Mouse (Mus musculus) limb, embryonic 15.5 days (tissue): Measurements from ENCODE around the gene Ppp4c. TPM values are rescaled to one million over a fixed set of nuclear protein-coding genes. Genes with fewer than 3 reads are reported as not detected.
A peak's percentile ranks its signal among the peaks of the same experiment; 100 is the strongest.

Source experiments
- ATAC-seq: fragments of 200-750 bp; cut with Nextera tagmentation; 2 replicates; pipeline ENCODE4 v1.8.0; 2017; ENCODE audit warnings: low read depth, moderate TSS enrichment; ENCODE audit not compliant: insufficient number of reproducible peaks, low FRiP score, low TSS enrichment
- H3K27ac ChIP-seq: fragments of 300-500 bp; sonication (generic); 2 replicates; pipeline ENCODE4 v1.5.1; 2015; ENCODE audit warnings: moderate library complexity, mild to moderate bottlenecking, inconsistent platforms
- H3K27me3 ChIP-seq: fragments of 300-500 bp; sonication (generic); 2 replicates; pipeline ENCODE4 v1.6.1; 2015; ENCODE audit warnings: inconsistent platforms
- H3K36me3 ChIP-seq: fragments of 300-500 bp; sonication (generic); 2 replicates; pipeline ENCODE4 v1.6.1; 2015; ENCODE audit warnings: inconsistent platforms
- H3K4me1 ChIP-seq: fragments of 300-500 bp; sonication (generic); 2 replicates; pipeline ENCODE4 v1.6.1; 2015; ENCODE audit warnings: inconsistent platforms
- H3K4me2 ChIP-seq: fragments of 300-500 bp; sonication (generic); 2 replicates; pipeline ENCODE4 v1.6.1; 2015; ENCODE audit warnings: mild to moderate bottlenecking, inconsistent platforms
- H3K4me3 ChIP-seq: fragments of 300-500 bp; sonication (generic); 2 replicates; pipeline ENCODE4 v1.5.1; 2015; ENCODE audit warnings: mild to moderate bottlenecking, inconsistent platforms
- H3K9ac ChIP-seq: fragments of 300-500 bp; sonication (generic); 2 replicates; pipeline ENCODE4 v1.6.1; 2015; ENCODE audit warnings: inconsistent platforms
- H3K9me3 ChIP-seq: fragments of 300-500 bp; sonication (generic); 2 replicates; pipeline ENCODE4 v1.6.1; 2016; ENCODE audit warnings: inconsistent platforms
- WGBS: fragments of 180-500 bp; shearing (Covaris S2); methylation state at CpG from one replicate; pipeline ENCODE4 v1.1.7; 2015; 5-methylcytosine and 5-hydroxymethylcytosine counted together
- polyA plus RNA-seq: library from polyadenylated mRNA; unstranded; fragments of >200 nt; fragmentation: Nextera tagmentation; extraction: Ambion mirVana; gene quantifications from 2 replicates; pipeline ENCODE4 v1.2.1, GENCODE M21; 2015

The Ppp4c gene
- polyA plus RNA-seq, 1 experiment from 2014 or later = 227 TPM

DNA sequence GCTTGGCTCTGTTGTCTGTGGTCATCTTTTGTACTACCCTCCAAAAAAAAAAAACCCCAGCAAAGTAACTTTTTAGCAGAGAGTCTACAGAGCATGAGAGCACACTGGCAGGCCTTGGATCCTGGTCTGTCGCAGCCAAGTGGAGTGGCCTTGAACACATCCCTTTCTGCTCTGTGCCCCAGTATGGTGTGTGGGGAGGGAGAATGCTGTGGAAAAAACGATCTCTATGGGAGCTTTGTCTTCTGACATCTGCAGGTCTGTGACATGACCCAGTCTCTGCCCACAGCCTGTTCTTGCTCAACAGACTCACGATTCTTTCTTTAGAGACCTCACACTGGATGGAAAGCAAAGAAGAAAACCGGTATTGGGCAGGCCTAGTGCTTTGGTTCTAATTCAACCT lies 31.3 kb downstream of the Ppp4c start:
- H3K4me2 ChIP-seq = peak overlapping the region; percentile 90
- 65% methylated on average over 4 of the region's 4 CpGs for WGBS
- peak overlapping the region; percentile 78 for H3K4me3 ChIP-seq
- no peaks in the 10 kb centered on the region for H3K27me3 ChIP-seq
- peaks cover 30% of the 10 kb centered on the region for H3K36me3 ChIP-seq
- no peak overlapping the region for H3K9ac ChIP-seq
- no peaks in the 10 kb centered on the region for H3K9me3 ChIP-seq
- peaks cover 36% of the 10 kb centered on the region for H3K4me1 ChIP-seq
- H3K27ac ChIP-seq = peak overlapping the region; percentile 89
- ATAC-seq = no peak

DNA sequence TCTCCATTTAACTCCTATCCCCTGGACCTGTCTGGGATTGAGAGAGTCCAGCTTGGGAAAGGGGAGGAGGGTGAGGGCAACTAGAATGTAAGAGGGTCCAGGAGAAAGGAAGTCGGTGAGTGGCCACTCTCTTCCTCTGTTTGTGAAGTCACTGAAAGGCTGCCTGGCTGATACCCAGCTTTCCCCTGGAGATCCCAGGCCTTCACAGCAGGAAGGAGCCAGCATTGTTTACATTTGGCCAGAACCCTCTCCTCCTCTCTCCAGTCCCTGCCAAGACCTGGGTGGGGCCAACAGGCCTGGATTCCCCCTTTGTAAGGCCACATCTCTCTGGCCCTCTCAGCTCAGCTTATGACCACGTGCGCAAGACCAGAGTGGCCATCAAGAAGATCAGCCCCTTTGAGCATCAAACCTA lies 31.9 kb downstream of the Ppp4c start:
- Histone ChIP-seq H3K4me3 (peak overlapping the region; percentile 78), H3K4me2 (peak overlapping the region; percentile 90)
- ATAC-seq = no peak; the same call in 1 of the 2 replicates

DNA sequence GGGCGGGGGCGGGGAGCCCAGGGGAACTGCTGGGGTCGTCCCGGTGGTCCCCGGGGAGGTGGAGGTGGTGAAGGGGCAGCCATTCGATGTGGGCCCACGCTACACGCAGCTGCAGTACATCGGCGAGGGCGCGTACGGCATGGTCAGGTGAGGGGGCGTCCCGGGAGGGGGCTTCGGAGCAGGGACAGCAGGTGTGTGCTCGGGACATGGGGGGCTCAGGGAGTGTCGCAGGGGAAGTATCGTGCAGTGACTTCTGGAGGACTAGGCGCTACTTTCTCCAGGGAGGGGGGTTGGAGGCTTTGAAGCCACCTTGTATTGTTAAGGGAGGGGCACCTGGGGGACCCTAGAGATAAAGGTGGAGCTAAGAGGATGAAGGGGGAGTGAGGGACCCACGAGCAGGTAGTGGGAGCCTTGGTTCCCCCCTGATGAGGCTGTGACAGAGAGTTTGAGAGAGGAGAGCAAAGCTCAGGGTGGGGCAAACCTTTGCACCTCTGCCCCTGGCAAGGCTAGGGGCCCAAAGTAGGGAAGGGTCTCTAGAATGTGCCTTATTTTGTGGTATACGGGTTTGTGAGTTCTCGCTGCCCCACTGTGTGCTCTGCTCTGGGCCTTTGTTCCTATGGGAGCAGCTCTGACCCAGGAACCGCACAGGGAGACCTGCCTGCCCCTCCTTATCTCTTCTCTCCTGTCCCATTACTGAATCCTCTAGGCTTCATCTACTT lies 32.5 kb downstream of the Ppp4c start:
- Histone ChIP-seq H3K4me3 (peak overlapping the region; percentile 78), H3K4me2 (peak overlapping the region; percentile 90), H3K36me3 (peaks cover 20% of the 10 kb centered on the region), H3K9ac (peak overlapping the region; percentile 78), H3K27me3 (no peaks in the 10 kb centered on the region), H3K27ac (peak overlapping the region; percentile 89), H3K9me3 (no peaks in the 10 kb centered on the region), H3K4me1 (peaks cover 40% of the 10 kb centered on the region)
- no peak; the same call in none of the 2 replicates for ATAC-seq
- under 1% methylated on average over 23 of the region's 24 CpGs for WGBS

More for the DNA sequence above, 31.9 kb downstream of the Ppp4c start:
- Histone ChIP-seq H3K27me3 (no peaks in the 10 kb centered on the region), H3K36me3 (peaks cover 26% of the 10 kb centered on the region), H3K27ac (peak overlapping the region; percentile 89), H3K9me3 (no peaks in the 10 kb centered on the region), H3K4me1 (peaks cover 36% of the 10 kb centered on the region), H3K9ac (peak overlapping the region; percentile 78)
- WGBS = 22% methylated on average over 3 of the region's 3 CpGs

DNA sequence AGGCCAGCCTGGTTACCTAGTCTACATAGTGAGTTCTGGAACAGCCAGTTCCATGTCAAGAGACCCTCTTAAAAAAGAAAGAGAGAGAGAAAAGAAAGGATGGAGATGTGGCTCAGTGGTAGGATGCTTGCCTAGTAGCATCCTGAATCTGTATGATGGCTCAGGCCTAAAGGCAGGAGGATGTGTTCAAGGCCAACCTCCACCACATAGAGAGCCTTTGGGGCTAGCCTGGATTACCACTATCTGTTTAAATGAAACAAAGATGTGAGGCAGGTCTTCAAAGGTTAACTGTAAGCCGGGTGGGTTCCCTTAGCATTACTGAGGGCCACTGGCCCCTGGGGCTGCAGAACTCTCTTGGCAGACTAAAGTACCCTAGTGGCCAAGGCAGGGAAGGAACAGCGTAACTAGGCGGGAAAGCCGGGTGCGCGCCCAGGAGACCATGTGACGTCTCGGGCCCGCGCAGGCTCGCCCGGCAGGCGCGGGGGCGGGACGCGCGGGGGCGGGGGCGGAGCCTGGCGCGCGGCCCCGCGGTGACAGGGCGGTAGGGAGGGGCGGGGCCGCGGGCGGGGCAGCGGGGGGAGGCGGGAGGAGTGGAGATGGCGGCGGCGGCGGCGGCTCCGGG lies 33.1 kb downstream of the Ppp4c start, which contains the start of gene Mapk3:
Mapk3 (plus strand) TSS at position 552 of the 622 bp plus-strand sequence.
- H3K4me2 ChIP-seq = peak within 1 kb of the TSS; percentile 90
- H3K4me3 ChIP-seq = peak within 1 kb of the TSS; percentile 78
- peaks cover 14% of the 10 kb centered on the region for H3K36me3 ChIP-seq
- H3K9ac ChIP-seq = peak within 1 kb of the TSS; percentile 78
- under 1% methylated on average over 34 of the region's 38 CpGs for WGBS
- H3K27ac ChIP-seq = peak within 1 kb of the TSS; percentile 89
- H3K4me1 ChIP-seq = peaks cover 40% of the 10 kb centered on the region
- H3K27me3 ChIP-seq = no peaks in the 10 kb centered on the region
- no peaks in the 10 kb centered on the region for H3K9me3 ChIP-seq
- peak; percentile 49 for ATAC-seq

DNA sequence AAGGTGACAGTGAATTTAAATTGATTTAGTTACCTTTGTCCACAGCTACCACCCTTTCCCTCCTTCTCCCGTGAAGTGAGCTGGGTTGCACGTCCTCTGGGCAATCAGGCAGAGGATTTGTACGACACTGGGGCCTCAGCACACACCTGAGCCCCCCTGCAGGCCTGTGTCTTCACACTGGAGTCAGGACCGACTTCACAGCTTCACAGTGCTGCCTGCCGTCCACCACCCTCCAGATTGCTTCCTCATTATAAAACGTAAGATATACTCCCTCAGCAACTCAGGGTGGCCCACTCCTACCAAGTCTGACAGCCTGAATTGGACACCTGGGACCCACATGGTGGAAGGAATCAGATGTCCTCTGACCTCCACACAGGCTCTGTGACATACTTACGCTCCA lies 33.8 kb downstream of the Ppp4c start:
- no peak overlapping the region for H3K27ac ChIP-seq

DNA sequence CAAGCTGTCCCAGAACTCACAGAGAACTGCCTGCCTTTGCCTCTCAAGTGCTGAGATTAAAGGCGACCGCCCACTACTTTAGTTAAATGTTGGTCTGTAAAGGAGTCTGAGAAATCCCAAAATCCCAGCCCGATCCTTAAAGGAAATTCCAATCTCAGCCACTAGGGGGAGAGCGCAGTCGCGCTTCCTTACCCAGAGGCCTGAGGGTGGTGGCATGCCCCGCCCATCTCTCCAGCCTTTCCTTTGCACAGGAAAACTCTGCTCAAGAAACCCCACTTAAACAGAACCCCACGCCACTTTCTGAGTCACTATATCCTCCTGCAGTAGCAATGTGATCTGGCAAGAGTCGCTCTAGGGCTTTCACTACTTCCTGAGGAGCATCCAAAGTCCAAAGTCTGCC lies 37.4 kb downstream of the Ppp4c start:
- H3K36me3 ChIP-seq = no peaks in the 10 kb centered on the region
- peak; percentile 52 for ATAC-seq
- H3K4me2 ChIP-seq = peak overlapping the region; percentile 7; the same call in 1 of the 2 replicates
- WGBS = under 1% methylated on average over 9 of the region's 9 CpGs
- no peaks in the 10 kb centered on the region for H3K9me3 ChIP-seq
- H3K4me1 ChIP-seq = peaks cover 6% of the 10 kb centered on the region
- H3K4me3 ChIP-seq = no peak overlapping the region
- H3K27ac ChIP-seq = peak overlapping the region; percentile 65
- H3K9ac ChIP-seq = no peak overlapping the region
- no peaks in the 10 kb centered on the region for H3K27me3 ChIP-seq

More for the DNA sequence above, 33.8 kb downstream of the Ppp4c start:
- Histone ChIP-seq H3K4me2 (no peak overlapping the region), H3K4me3 (no peak overlapping the region), H3K27me3 (no peaks in the 10 kb centered on the region), H3K9me3 (no peaks in the 10 kb centered on the region), H3K4me1 (peaks cover 40% of the 10 kb centered on the region), H3K36me3 (peaks cover 8% of the 10 kb centered on the region), H3K9ac (no peak overlapping the region)
- WGBS = 60% methylated on average over 7 of the region's 7 CpGs
- no peak for ATAC-seq

DNA sequence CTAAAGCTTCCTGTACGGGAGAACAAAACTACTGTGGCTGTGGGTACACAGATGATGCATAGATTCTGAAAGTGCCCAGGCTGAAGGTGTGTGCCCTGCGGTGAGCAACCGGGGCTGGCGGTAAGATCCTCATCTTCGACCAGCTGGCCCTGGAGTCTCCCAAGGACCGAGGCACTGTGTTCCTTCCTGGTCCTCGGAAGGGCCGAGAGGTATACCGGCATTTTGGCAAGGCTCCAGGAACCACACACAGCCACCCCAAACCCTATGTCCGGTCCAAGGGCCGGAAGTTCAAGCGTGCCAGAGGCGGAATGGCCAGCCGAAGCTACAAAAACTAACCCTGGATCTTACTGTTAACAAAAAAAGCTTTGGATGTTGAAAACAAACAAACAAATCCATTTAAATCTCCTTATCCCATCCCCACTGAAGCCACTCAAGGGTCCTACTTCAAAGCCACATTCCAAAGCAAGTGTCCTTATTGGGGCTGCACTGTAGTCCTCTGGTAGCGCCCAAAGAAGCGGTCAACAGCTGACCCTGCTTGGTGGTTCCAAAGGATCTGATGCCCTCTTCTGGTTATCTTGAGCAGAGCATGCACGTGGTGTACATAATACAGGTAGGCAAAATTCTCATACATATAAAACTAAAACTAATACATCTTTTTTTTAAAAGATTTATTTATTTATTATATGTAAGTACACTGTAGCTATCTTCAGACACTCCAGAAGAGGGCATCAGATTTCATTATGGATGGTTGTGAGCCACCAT lies 42.5 kb downstream of the Ppp4c start:
- 0 out of 2 replicates have a peak, but pooled peaks cover 8% of the 10 kb centered on the region for H3K4me1 ChIP-seq
- H3K27ac ChIP-seq = no peak overlapping the region
- no peak overlapping the region for H3K4me2 ChIP-seq
- ATAC-seq = no peak
- H3K4me3 ChIP-seq = no peak overlapping the region
- no peaks in the 10 kb centered on the region for H3K9me3 ChIP-seq
- no peaks in the 10 kb centered on the region for H3K36me3 ChIP-seq
- 93% methylated on average over 17 of the region's 17 CpGs for WGBS
- no peaks in the 10 kb centered on the region for H3K27me3 ChIP-seq
- H3K9ac ChIP-seq = no peak overlapping the region

DNA sequence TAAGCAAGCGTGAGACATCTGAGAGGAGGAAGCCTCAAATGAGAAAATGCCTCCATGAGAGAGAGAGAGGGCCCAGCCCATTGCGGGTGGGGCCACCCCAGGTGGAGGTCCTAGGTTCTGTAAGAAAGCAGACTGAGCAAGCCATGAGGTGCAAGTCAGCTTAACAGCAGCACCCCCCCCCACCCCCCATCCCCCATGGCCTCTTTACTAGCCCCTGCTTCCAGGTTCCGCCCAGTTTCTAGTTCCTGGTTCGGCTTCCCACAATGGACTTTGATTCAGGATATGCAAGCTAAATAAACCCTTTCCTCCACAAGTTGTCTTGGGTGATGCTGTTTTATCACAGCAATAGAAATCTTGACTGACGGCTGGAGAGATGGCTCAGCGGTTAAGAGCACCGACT lies 43.5 kb downstream of the Ppp4c start:
- Histone ChIP-seq H3K4me1 (0 out of 2 replicates have a peak, but pooled peaks cover 8% of the 10 kb centered on the region), H3K9ac (no peak overlapping the region), H3K9me3 (no peaks in the 10 kb centered on the region), H3K36me3 (no peaks in the 10 kb centered on the region), H3K4me3 (no peak overlapping the region), H3K27ac (no peak overlapping the region), H3K4me2 (no peak overlapping the region), H3K27me3 (no peaks in the 10 kb centered on the region)
- no peak for ATAC-seq
- 69% methylated on average over 7 of the region's 7 CpGs for WGBS

DNA sequence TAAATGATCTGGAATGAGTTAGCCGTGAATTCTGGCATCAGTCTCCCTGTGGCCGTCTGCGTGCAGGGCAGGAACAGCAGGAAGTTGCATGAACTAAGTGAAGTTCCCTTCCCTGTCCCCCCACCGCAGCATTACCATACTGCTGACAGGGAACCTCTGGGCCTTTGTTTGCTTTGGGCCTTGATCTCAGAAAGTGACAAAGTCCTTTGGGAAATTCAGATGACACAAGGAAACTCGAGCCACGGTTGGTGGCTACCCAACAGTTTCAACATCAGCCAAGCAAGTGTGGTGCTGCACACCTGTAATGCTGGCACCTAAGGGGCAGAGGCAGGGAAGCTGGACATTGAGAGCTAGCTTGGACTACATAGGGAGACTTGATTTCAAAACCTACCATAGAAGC lies 45.5 kb downstream of the Ppp4c start:
- ATAC-seq = no peak
- H3K4me3 ChIP-seq = no peak overlapping the region
- no peak overlapping the region for H3K27ac ChIP-seq
- no peak overlapping the region for H3K4me2 ChIP-seq
- H3K9ac ChIP-seq = no peak overlapping the region
- WGBS = 22% methylated on average over 6 of the region's 6 CpGs
- H3K9me3 ChIP-seq = no peaks in the 10 kb centered on the region
- no peaks in the 10 kb centered on the region for H3K36me3 ChIP-seq
- H3K27me3 ChIP-seq = no peaks in the 10 kb centered on the region
- 0 out of 2 replicates have a peak, but pooled peaks cover 8% of the 10 kb centered on the region for H3K4me1 ChIP-seq

DNA sequence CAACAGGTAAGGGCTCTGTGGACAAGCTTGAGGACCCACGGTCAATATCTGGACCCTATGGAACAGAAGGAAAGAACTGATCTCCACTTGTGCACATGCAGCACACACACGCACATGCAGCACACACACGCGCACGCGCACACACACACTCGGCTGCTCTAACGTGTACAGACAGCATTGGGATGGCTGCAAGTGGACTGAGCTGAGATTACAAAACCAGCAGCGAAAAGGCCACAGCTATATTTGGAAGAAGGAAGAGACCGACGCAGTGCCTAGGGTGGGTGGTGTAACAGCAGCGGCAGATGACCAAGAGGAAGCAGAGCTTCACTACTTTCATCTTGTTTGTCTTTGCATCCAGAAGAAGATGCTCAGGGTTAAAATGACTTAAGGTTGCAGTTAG lies 46.2 kb downstream of the Ppp4c start:
- Histone ChIP-seq H3K27me3 (no peaks in the 10 kb centered on the region), H3K9me3 (no peaks in the 10 kb centered on the region), H3K4me3 (no peak overlapping the region), H3K27ac (no peak overlapping the region), H3K4me2 (no peak overlapping the region), H3K4me1 (0 out of 2 replicates have a peak, but pooled peaks cover 8% of the 10 kb centered on the region), H3K36me3 (no peaks in the 10 kb centered on the region), H3K9ac (no peak overlapping the region)
- no peak for ATAC-seq
- WGBS = 83% methylated on average over 12 of the region's 12 CpGs

DNA sequence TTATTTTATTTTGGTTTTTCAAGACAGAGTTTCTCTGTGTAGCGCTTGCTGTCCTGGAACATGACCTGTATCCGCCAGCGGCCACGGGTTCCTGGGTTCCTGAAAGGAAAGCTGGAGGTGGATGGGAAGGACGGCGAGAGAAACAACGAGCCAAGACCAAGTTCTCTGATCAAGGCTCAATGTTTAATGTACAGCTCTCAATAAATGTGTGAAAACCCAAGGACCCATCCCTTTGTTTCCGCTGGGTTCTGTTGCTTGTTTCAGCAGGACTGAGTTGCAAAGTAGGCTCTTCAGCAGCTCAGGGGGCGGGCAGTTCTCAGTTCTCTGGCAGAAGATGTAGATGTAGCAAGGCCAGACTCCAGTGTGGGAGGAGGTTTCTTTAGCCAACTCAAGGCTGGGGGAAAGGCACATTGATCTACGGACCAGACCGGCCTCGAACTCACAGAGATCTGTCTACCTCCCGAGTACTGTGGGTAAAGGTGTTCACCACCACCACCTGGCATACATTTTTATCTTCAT lies 50.3 kb downstream of the Ppp4c start:
- WGBS = 92% methylated on average over 13 of the region's 13 CpGs
- H3K9me3 ChIP-seq = no peaks in the 10 kb centered on the region
- H3K4me3 ChIP-seq = no peak overlapping the region
- H3K36me3 ChIP-seq = no peaks in the 10 kb centered on the region
- H3K4me2 ChIP-seq = no peak overlapping the region
- H3K9ac ChIP-seq = no peak overlapping the region
- ATAC-seq = no peak
- no peaks in the 10 kb centered on the region for H3K27me3 ChIP-seq
- H3K4me1 ChIP-seq = 0 out of 2 replicates have a peak, but pooled peaks cover 8% of the 10 kb centered on the region
- no peak overlapping the region for H3K27ac ChIP-seq
